Mouse (Mus musculus) MEL (cell line): ENCODE results near the gene Fdxr. TPM values are rescaled to one million over a fixed set of nuclear protein-coding genes. Genes with fewer than 3 reads are reported as not detected.

Experiments
- DNase-seq: peaks from one replicate; pipeline ENCODE4 v3.0.0; 2011; ENCODE audit warnings: low read depth, low spot score
- H3K27ac ChIP-seq: 2 replicates; pipeline ENCODE4 v1.5.1; 2012; ENCODE audit warnings: low read depth, mild to moderate bottlenecking, control low read depth, low read length, moderate library complexity; ENCODE audit not compliant: control insufficient read depth
- H3K27me3 ChIP-seq, 2 experiments: fragments of 150-350 bp in 1 of 2; sonication (generic) in 1 of 2; 2 replicates each; pipeline ENCODE4 v1.6.1; 2012; ENCODE audit warnings: low read length in 2 of 2, mild to moderate bottlenecking in 2 of 2, improper control_type of control experiment in 1 of 2, moderate library complexity in 1 of 2; ENCODE audit not compliant: insufficient read depth in 2 of 2, control insufficient read depth in 1 of 2
- H3K36me3 ChIP-seq, 2 experiments: 2 replicates each; pipeline ENCODE4 v1.6.1; 2012 to 2014; ENCODE audit warnings: low read length in 2 of 2, improper control_type of control experiment in 1 of 2, inconsistent platforms in 1 of 2, mild to moderate bottlenecking in 1 of 2; ENCODE audit not compliant: insufficient read depth in 2 of 2, control insufficient read depth in 1 of 2
- H3K4me1 ChIP-seq, 2 experiments: fragments of 150-350 bp in 1 of 2; sonication (generic) in 1 of 2; 2 replicates each; pipeline ENCODE4 v1.6.1; 2012; ENCODE audit warnings: low read length in 2 of 2, improper control_type of control experiment in 1 of 2, mild to moderate bottlenecking in 1 of 2; ENCODE audit not compliant: insufficient read depth in 2 of 2, control insufficient read depth in 1 of 2
- H3K4me3 ChIP-seq, 2 experiments: fragments of 150-350 bp in 1 of 2; sonication (generic) in 1 of 2; 2 replicates each; pipeline ENCODE4 v1.5.1; 2012; ENCODE audit warnings: low read depth in 2 of 2, low read length in 2 of 2, mild to moderate bottlenecking in 2 of 2, moderate library complexity in 2 of 2, control low read depth in 1 of 2, improper control_type of control experiment in 1 of 2; ENCODE audit not compliant: control insufficient read depth in 1 of 2, insufficient read depth in 1 of 2
- H3K79me2 ChIP-seq: 2 replicates; pipeline ENCODE4 v1.6.1; 2012; ENCODE audit warnings: mild to moderate bottlenecking, low read length, moderate library complexity; ENCODE audit not compliant: control insufficient read depth, poor library complexity, insufficient read depth
- H3K9ac ChIP-seq: 2 replicates; pipeline ENCODE4 v1.6.1; 2012; ENCODE audit warnings: low read depth, mild to moderate bottlenecking, control low read depth, low read length, moderate library complexity; ENCODE audit not compliant: control insufficient read depth, poor library complexity, severe bottlenecking
- H3K9me3 ChIP-seq: fragments of 150-350 bp; sonication (generic); replicated peaks from 2 replicates; pipeline ENCODE4 v1.6.1; 2012; ENCODE audit warnings: mild to moderate bottlenecking, low read length, improper control_type of control experiment, moderate library complexity; ENCODE audit not compliant: insufficient read depth
- CHD2 ChIP-seq: IDR thresholded peaks from 2 replicates; pipeline ENCODE4 v1.6.1; 2011; ENCODE audit warnings: low read length, improper control_type of control experiment
- CTCF ChIP-seq, 3 experiments: IDR thresholded peaks in 2 of 3; conservative IDR thresholded peaks in 1 of 3; 2 replicates each; pipeline ENCODE4 v1.5.1; 2011 to 2012; ENCODE audit warnings: low read length in 3 of 3, low read depth in 2 of 3, mild to moderate bottlenecking in 2 of 3, improper control_type of control experiment in 1 of 3, inconsistent platforms in 1 of 3, mixed read lengths in 1 of 3, moderate library complexity in 1 of 3; ENCODE audit not compliant: control insufficient read depth in 1 of 3, insufficient read depth in 1 of 3, poor library complexity in 1 of 3, severe bottlenecking in 1 of 3
- ELF1 ChIP-seq: IDR thresholded peaks from 2 replicates; pipeline ENCODE4 v1.6.1; 2014; ENCODE audit warnings: low read depth, mild to moderate bottlenecking, inconsistent platforms, low read length, improper control_type of control experiment, moderate library complexity
- EP300 ChIP-seq, 2 experiments: IDR thresholded peaks; 2 replicates each; pipeline ENCODE4 v1.6.1; 2011; ENCODE audit warnings: improper control_type of control experiment in 2 of 2, low read length in 2 of 2, low read depth in 1 of 2, mild to moderate bottlenecking in 1 of 2
- GABPA ChIP-seq: IDR thresholded peaks from 2 replicates; pipeline ENCODE4 v1.6.1; 2012; ENCODE audit warnings: low read depth, mild to moderate bottlenecking, inconsistent platforms, low read length, improper control_type of control experiment, moderate library complexity
- GATA1 ChIP-seq: IDR thresholded peaks from 2 replicates; pipeline ENCODE4 v1.6.1; 2011; ENCODE audit warnings: low read depth, low read length, improper control_type of control experiment
- HCFC1 ChIP-seq: IDR thresholded peaks from 2 replicates; pipeline ENCODE4 v1.6.1; 2012; ENCODE audit warnings: low read depth, mild to moderate bottlenecking, inconsistent platforms, low read length, improper control_type of control experiment, moderate library complexity
- KAT2A ChIP-seq: conservative IDR thresholded peaks from 2 replicates; pipeline ENCODE4 v1.6.1; 2012; ENCODE audit warnings: low read depth, low read length, improper control_type of control experiment, inconsistent platforms
- MAFK ChIP-seq: IDR thresholded peaks from 2 replicates; pipeline ENCODE4 v1.6.1; 2011; ENCODE audit warnings: low read depth, mild to moderate bottlenecking, low read length, improper control_type of control experiment, borderline replicate concordance
- MAX ChIP-seq: IDR thresholded peaks from 2 replicates; pipeline ENCODE4 v1.6.1; 2011; ENCODE audit warnings: low read length, improper control_type of control experiment
- MAZ ChIP-seq: IDR thresholded peaks from 2 replicates; pipeline ENCODE4 v1.6.1; 2012; ENCODE audit warnings: low read depth, mild to moderate bottlenecking, inconsistent platforms, low read length, improper control_type of control experiment
- MEF2A ChIP-seq: IDR thresholded peaks from 2 replicates; pipeline ENCODE4 v1.6.1; 2014; ENCODE audit warnings: low read depth, mild to moderate bottlenecking, inconsistent platforms, low read length, improper control_type of control experiment; ENCODE audit not compliant: poor library complexity, insufficient replicate concordance, severe bottlenecking; ENCODE audit errors: extremely low read depth
- MYC ChIP-seq: IDR thresholded peaks from 2 replicates; pipeline ENCODE4 v1.6.1; 2011; ENCODE audit warnings: low read depth, mild to moderate bottlenecking, low read length, improper control_type of control experiment, moderate library complexity
- NRF1 ChIP-seq: IDR thresholded peaks from 2 replicates; pipeline ENCODE4 v1.6.1; 2014; ENCODE audit warnings: low read depth, mild to moderate bottlenecking, inconsistent platforms, low read length, improper control_type of control experiment, moderate library complexity; ENCODE audit not compliant: poor library complexity, insufficient read depth, severe bottlenecking
- POLR2A ChIP-seq, 2 experiments: IDR thresholded peaks; 2 replicates each; pipeline ENCODE4 v1.6.1; 2011 to 2012; ENCODE audit warnings: low read length in 2 of 2, mild to moderate bottlenecking in 2 of 2, control low read depth in 1 of 2, improper control_type of control experiment in 1 of 2, low read depth in 1 of 2, moderate library complexity in 1 of 2; ENCODE audit not compliant: control insufficient read depth in 1 of 2, insufficient read depth in 1 of 2, poor library complexity in 1 of 2
- POLR2AphosphoS5 ChIP-seq: IDR thresholded peaks from 2 replicates; pipeline ENCODE4 v1.6.1; 2012; ENCODE audit warnings: low read depth, borderline replicate concordance, mild to moderate bottlenecking, inconsistent platforms, low read length, moderate library complexity, mixed read lengths
- RCOR1 ChIP-seq: IDR thresholded peaks from 2 replicates; pipeline ENCODE4 v1.6.1; 2012; ENCODE audit warnings: low read depth, mild to moderate bottlenecking, inconsistent platforms, low read length, improper control_type of control experiment
- USF1 ChIP-seq: IDR thresholded peaks from 2 replicates; pipeline ENCODE4 v1.6.1; 2014; ENCODE audit warnings: low read depth, mild to moderate bottlenecking, inconsistent platforms, low read length, improper control_type of control experiment, moderate library complexity
- ZKSCAN1 ChIP-seq: IDR thresholded peaks from 2 replicates; pipeline ENCODE4 v1.6.1; 2012; ENCODE audit warnings: low read depth, mild to moderate bottlenecking, inconsistent platforms, low read length, improper control_type of control experiment, moderate library complexity
- polyA plus RNA-seq, 2 experiments: library from polyadenylated mRNA; stranded (reverse) in 1 of 2; unstranded in 1 of 2; fragments of >175 nt in 1 of 2; fragments of >200 nt in 1 of 2; gene quantifications; 2 replicates each; pipeline versions ENCODE4 v1.2.1 to v1.2.4; 2012; ENCODE audit warnings: low replicate concordance in 2 of 2, low read depth in 1 of 2; ENCODE audit not compliant: insufficient read length in 2 of 2, insufficient read depth in 1 of 2, missing spikeins in 1 of 2
- total RNA-seq: library from RNA; depleted of rRNA; stranded (reverse); fragments of 300-350 nt; gene quantifications from 2 replicates; pipeline ENCODE4 v1.2.3, GENCODE M21; 2012

Gene Fdxr
- total and polyA plus RNA-seq, 3 experiments = 32.7 to 37.7 TPM; not detected in 1

DNA sequence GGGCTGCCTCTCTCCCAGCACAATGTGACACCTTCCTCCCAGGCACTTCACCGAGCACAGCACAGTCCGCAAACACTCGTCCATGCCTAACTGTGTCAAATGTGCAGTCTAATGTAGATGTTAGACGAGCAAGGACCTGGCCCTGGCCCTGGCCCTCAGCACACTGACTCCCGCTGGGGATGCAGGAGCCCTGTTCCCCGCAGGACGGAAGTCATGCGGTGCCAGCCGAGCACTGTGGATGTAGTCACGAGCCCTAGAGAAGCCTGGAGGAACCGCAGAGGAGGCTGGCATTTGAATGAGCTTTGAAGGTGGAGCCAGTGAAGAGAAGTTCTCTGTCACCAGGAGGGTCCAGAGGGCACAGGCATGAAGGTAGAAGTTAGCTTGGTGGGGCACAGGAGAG, 53.4 kb downstream of the Fdxr start:
- Histone ChIP-seq H3K9me3 (no peaks in the 10 kb centered on the region), H3K9ac (no peak overlapping the region), H3K79me2 (no peaks in the 10 kb centered on the region), H3K36me3 (peaks cover 0 to 2% of the 10 kb centered on the region in 2 experiments; a peak in 1 of 4 replicates), H3K4me3 (no peak overlapping the region), H3K27ac (no peak overlapping the region), H3K4me1 (peaks cover 0 to 6% of the 10 kb centered on the region in 2 experiments; a peak in 2 of 4 replicates), H3K27me3 (no peaks in the 10 kb centered on the region)
- TF ChIP-seq NRF1 = no peak
- no peak for TF ChIP-seq MEF2A
- TF ChIP-seq ZKSCAN1 = no peak
- TF ChIP-seq MAX = no peak
- no peak for TF ChIP-seq ELF1
- TF ChIP-seq GATA1 = no peak
- no peak for TF ChIP-seq POLR2A (IDR thresholded peaks at IDR 0.05; ENCODE audit: control insufficient read depth in 1 of 2, insufficient read depth in 1 of 2, low read depth in 1 of 2, low read length in 2 of 2, poor library complexity in 1 of 2)
- no peak for TF ChIP-seq USF1
- no peak for TF ChIP-seq HCFC1
- no peak for TF ChIP-seq GABPA
- no peak for TF ChIP-seq RCOR1
- no peak for TF ChIP-seq MAFK
- TF ChIP-seq CTCF (IDR thresholded peaks at IDR 0.05 in 2 of 3, conservative IDR thresholded peaks at IDR 0.05 in 1 of 3; ENCODE audit: control insufficient read depth in 1 of 3, insufficient read depth in 1 of 3, low read depth in 2 of 3, low read length in 3 of 3, poor library complexity in 1 of 3, severe bottlenecking in 1 of 3) = no peak
- TF ChIP-seq CHD2 = no peak
- no peak for TF ChIP-seq MYC
- no peak for TF ChIP-seq MAZ
- TF ChIP-seq KAT2A = no peak
- TF ChIP-seq EP300 (IDR thresholded peaks at IDR 0.05; ENCODE audit: low read depth in 1 of 2, low read length in 2 of 2) = no peak
- no peak for TF ChIP-seq POLR2AphosphoS5
- no peak for DNase-seq

- DNase-seq = no peak
- no peaks in the 10 kb centered on the region for H3K9me3 ChIP-seq
- H3K9ac ChIP-seq = no peak overlapping the region
- H3K4me1 ChIP-seq = peaks cover 0 to 6% of the 10 kb centered on the region in 2 experiments; a peak in 2 of 4 replicates
- no peak for TF ChIP-seq HCFC1
- no peaks in the 10 kb centered on the region for H3K27me3 ChIP-seq
- H3K27ac ChIP-seq = no peak overlapping the region
- H3K79me2 ChIP-seq = no peaks in the 10 kb centered on the region
- H3K36me3 ChIP-seq = peaks cover 0 to 2% of the 10 kb centered on the region in 2 experiments; a peak in 1 of 4 replicates
- H3K4me3 ChIP-seq = no peak overlapping the region
Observed at GRCm38 (mm10) chr11:115222570-115222969, 54.3 kb downstream of the Fdxr start.
